Mouse (Mus musculus) MEL (cell line): ENCODE data around the gene Emp2. TPM values are rescaled to one million over a fixed set of nuclear protein-coding genes. Genes with fewer than 3 reads are reported as not detected.

Experiments
- DNase-seq: peaks from one replicate; pipeline ENCODE4 v3.0.0; 2011; ENCODE audit warnings: low read depth, low spot score
- H3K27ac ChIP-seq: 2 replicates; pipeline ENCODE4 v1.5.1; 2012; ENCODE audit warnings: low read depth, mild to moderate bottlenecking, control low read depth, low read length, moderate library complexity; ENCODE audit not compliant: control insufficient read depth
- H3K27me3 ChIP-seq, 2 experiments: fragments of 150-350 bp in 1 of 2; sonication (generic) in 1 of 2; 2 replicates each; pipeline ENCODE4 v1.6.1; 2012; ENCODE audit warnings: low read length in 2 of 2, mild to moderate bottlenecking in 2 of 2, improper control_type of control experiment in 1 of 2, moderate library complexity in 1 of 2; ENCODE audit not compliant: insufficient read depth in 2 of 2, control insufficient read depth in 1 of 2
- H3K36me3 ChIP-seq, 2 experiments: 2 replicates each; pipeline ENCODE4 v1.6.1; 2012 to 2014; ENCODE audit warnings: low read length in 2 of 2, improper control_type of control experiment in 1 of 2, inconsistent platforms in 1 of 2, mild to moderate bottlenecking in 1 of 2; ENCODE audit not compliant: insufficient read depth in 2 of 2, control insufficient read depth in 1 of 2
- H3K4me1 ChIP-seq, 2 experiments: fragments of 150-350 bp in 1 of 2; sonication (generic) in 1 of 2; 2 replicates each; pipeline ENCODE4 v1.6.1; 2012; ENCODE audit warnings: low read length in 2 of 2, improper control_type of control experiment in 1 of 2, mild to moderate bottlenecking in 1 of 2; ENCODE audit not compliant: insufficient read depth in 2 of 2, control insufficient read depth in 1 of 2
- H3K4me3 ChIP-seq, 2 experiments: fragments of 150-350 bp in 1 of 2; sonication (generic) in 1 of 2; 2 replicates each; pipeline ENCODE4 v1.5.1; 2012; ENCODE audit warnings: low read depth in 2 of 2, low read length in 2 of 2, mild to moderate bottlenecking in 2 of 2, moderate library complexity in 2 of 2, control low read depth in 1 of 2, improper control_type of control experiment in 1 of 2; ENCODE audit not compliant: control insufficient read depth in 1 of 2, insufficient read depth in 1 of 2
- H3K79me2 ChIP-seq: 2 replicates; pipeline ENCODE4 v1.6.1; 2012; ENCODE audit warnings: mild to moderate bottlenecking, low read length, moderate library complexity; ENCODE audit not compliant: control insufficient read depth, poor library complexity, insufficient read depth
- H3K9ac ChIP-seq: 2 replicates; pipeline ENCODE4 v1.6.1; 2012; ENCODE audit warnings: low read depth, mild to moderate bottlenecking, control low read depth, low read length, moderate library complexity; ENCODE audit not compliant: control insufficient read depth, poor library complexity, severe bottlenecking
- H3K9me3 ChIP-seq: fragments of 150-350 bp; sonication (generic); replicated peaks from 2 replicates; pipeline ENCODE4 v1.6.1; 2012; ENCODE audit warnings: mild to moderate bottlenecking, low read length, improper control_type of control experiment, moderate library complexity; ENCODE audit not compliant: insufficient read depth
- BHLHE40 ChIP-seq: IDR thresholded peaks from 2 replicates; pipeline ENCODE4 v1.6.1; 2012; ENCODE audit warnings: low read depth, mild to moderate bottlenecking, inconsistent platforms, low read length, improper control_type of control experiment, borderline replicate concordance
- CHD1 ChIP-seq: IDR thresholded peaks from 2 replicates; pipeline ENCODE4 v1.6.1; 2012; ENCODE audit warnings: low read depth, mild to moderate bottlenecking, inconsistent platforms, low read length, improper control_type of control experiment
- CHD2 ChIP-seq: IDR thresholded peaks from 2 replicates; pipeline ENCODE4 v1.6.1; 2011; ENCODE audit warnings: low read length, improper control_type of control experiment
- CTCF ChIP-seq, 3 experiments: IDR thresholded peaks in 2 of 3; conservative IDR thresholded peaks in 1 of 3; 2 replicates each; pipeline ENCODE4 v1.5.1; 2011 to 2012; ENCODE audit warnings: low read length in 3 of 3, low read depth in 2 of 3, mild to moderate bottlenecking in 2 of 3, improper control_type of control experiment in 1 of 3, inconsistent platforms in 1 of 3, mixed read lengths in 1 of 3, moderate library complexity in 1 of 3; ENCODE audit not compliant: control insufficient read depth in 1 of 3, insufficient read depth in 1 of 3, poor library complexity in 1 of 3, severe bottlenecking in 1 of 3
- E2F4 ChIP-seq: IDR thresholded peaks from 2 replicates; pipeline ENCODE4 v1.6.1; 2011; ENCODE audit warnings: low read depth, low read length, improper control_type of control experiment, borderline replicate concordance
- ELF1 ChIP-seq: IDR thresholded peaks from 2 replicates; pipeline ENCODE4 v1.6.1; 2014; ENCODE audit warnings: low read depth, mild to moderate bottlenecking, inconsistent platforms, low read length, improper control_type of control experiment, moderate library complexity
- EP300 ChIP-seq, 2 experiments: IDR thresholded peaks; 2 replicates each; pipeline ENCODE4 v1.6.1; 2011; ENCODE audit warnings: improper control_type of control experiment in 2 of 2, low read length in 2 of 2, low read depth in 1 of 2, mild to moderate bottlenecking in 1 of 2
- ETS1 ChIP-seq: IDR thresholded peaks from 2 replicates; pipeline ENCODE4 v1.6.1; 2012; ENCODE audit warnings: low read depth, mild to moderate bottlenecking, inconsistent platforms, low read length, improper control_type of control experiment, moderate library complexity
- GABPA ChIP-seq: IDR thresholded peaks from 2 replicates; pipeline ENCODE4 v1.6.1; 2012; ENCODE audit warnings: low read depth, mild to moderate bottlenecking, inconsistent platforms, low read length, improper control_type of control experiment, moderate library complexity
- HCFC1 ChIP-seq: IDR thresholded peaks from 2 replicates; pipeline ENCODE4 v1.6.1; 2012; ENCODE audit warnings: low read depth, mild to moderate bottlenecking, inconsistent platforms, low read length, improper control_type of control experiment, moderate library complexity
- JUND ChIP-seq: IDR thresholded peaks from 2 replicates; pipeline ENCODE4 v1.6.1; 2011; ENCODE audit warnings: low read depth, mild to moderate bottlenecking, improper control_type of control experiment, low read length
- KAT2A ChIP-seq: conservative IDR thresholded peaks from 2 replicates; pipeline ENCODE4 v1.6.1; 2012; ENCODE audit warnings: low read depth, low read length, improper control_type of control experiment, inconsistent platforms
- MAFK ChIP-seq: IDR thresholded peaks from 2 replicates; pipeline ENCODE4 v1.6.1; 2011; ENCODE audit warnings: low read depth, mild to moderate bottlenecking, low read length, improper control_type of control experiment, borderline replicate concordance
- MAX ChIP-seq: IDR thresholded peaks from 2 replicates; pipeline ENCODE4 v1.6.1; 2011; ENCODE audit warnings: low read length, improper control_type of control experiment
- MAZ ChIP-seq: IDR thresholded peaks from 2 replicates; pipeline ENCODE4 v1.6.1; 2012; ENCODE audit warnings: low read depth, mild to moderate bottlenecking, inconsistent platforms, low read length, improper control_type of control experiment
- MEF2A ChIP-seq: IDR thresholded peaks from 2 replicates; pipeline ENCODE4 v1.6.1; 2014; ENCODE audit warnings: low read depth, mild to moderate bottlenecking, inconsistent platforms, low read length, improper control_type of control experiment; ENCODE audit not compliant: poor library complexity, insufficient replicate concordance, severe bottlenecking; ENCODE audit errors: extremely low read depth
- MXI1 ChIP-seq: IDR thresholded peaks from 2 replicates; pipeline ENCODE4 v1.6.1; 2011; ENCODE audit warnings: mild to moderate bottlenecking, low read depth, low read length, improper control_type of control experiment
- MYB ChIP-seq: IDR thresholded peaks from 2 replicates; pipeline ENCODE4 v1.6.1; 2011; ENCODE audit warnings: mild to moderate bottlenecking, low read depth, low read length, improper control_type of control experiment
- MYC ChIP-seq: IDR thresholded peaks from 2 replicates; pipeline ENCODE4 v1.6.1; 2011; ENCODE audit warnings: low read depth, mild to moderate bottlenecking, low read length, improper control_type of control experiment, moderate library complexity
- NELFE ChIP-seq: IDR thresholded peaks from 2 replicates; pipeline ENCODE4 v1.6.1; 2011; ENCODE audit warnings: low read depth, low read length, improper control_type of control experiment
- NRF1 ChIP-seq: IDR thresholded peaks from 2 replicates; pipeline ENCODE4 v1.6.1; 2014; ENCODE audit warnings: low read depth, mild to moderate bottlenecking, inconsistent platforms, low read length, improper control_type of control experiment, moderate library complexity; ENCODE audit not compliant: poor library complexity, insufficient read depth, severe bottlenecking
- POLR2A ChIP-seq, 2 experiments: IDR thresholded peaks; 2 replicates each; pipeline ENCODE4 v1.6.1; 2011 to 2012; ENCODE audit warnings: low read length in 2 of 2, mild to moderate bottlenecking in 2 of 2, control low read depth in 1 of 2, improper control_type of control experiment in 1 of 2, low read depth in 1 of 2, moderate library complexity in 1 of 2; ENCODE audit not compliant: control insufficient read depth in 1 of 2, insufficient read depth in 1 of 2, poor library complexity in 1 of 2
- POLR2AphosphoS2 ChIP-seq: IDR thresholded peaks from 2 replicates; pipeline ENCODE4 v1.6.1; 2011; ENCODE audit warnings: low read length, improper control_type of control experiment
- POLR2AphosphoS5 ChIP-seq: IDR thresholded peaks from 2 replicates; pipeline ENCODE4 v1.6.1; 2012; ENCODE audit warnings: low read depth, borderline replicate concordance, mild to moderate bottlenecking, inconsistent platforms, low read length, moderate library complexity, mixed read lengths
- RAD21 ChIP-seq: IDR thresholded peaks from 2 replicates; pipeline ENCODE4 v1.6.1; 2011; ENCODE audit warnings: mild to moderate bottlenecking, low read depth, low read length, improper control_type of control experiment
- RCOR1 ChIP-seq: IDR thresholded peaks from 2 replicates; pipeline ENCODE4 v1.6.1; 2012; ENCODE audit warnings: low read depth, mild to moderate bottlenecking, inconsistent platforms, low read length, improper control_type of control experiment
- SIN3A ChIP-seq: IDR thresholded peaks from 2 replicates; pipeline ENCODE4 v1.6.1; 2012; ENCODE audit warnings: low read length, improper control_type of control experiment, inconsistent platforms
- SMC3 ChIP-seq: IDR thresholded peaks from 2 replicates; pipeline ENCODE4 v1.6.1; 2011; ENCODE audit warnings: low read depth, low read length, improper control_type of control experiment
- TAL1 ChIP-seq: IDR thresholded peaks from 2 replicates; pipeline ENCODE4 v1.6.1; 2012; ENCODE audit warnings: mild to moderate bottlenecking, inconsistent platforms, low read length, moderate library complexity, mixed read lengths
- TBP ChIP-seq: IDR thresholded peaks from 2 replicates; pipeline ENCODE4 v1.8.0; 2011; ENCODE audit warnings: low read depth, low read length, improper control_type of control experiment
- TCF12 ChIP-seq: IDR thresholded peaks from 2 replicates; pipeline ENCODE4 v1.6.1; 2014; ENCODE audit warnings: low read depth, mild to moderate bottlenecking, inconsistent platforms, low read length, improper control_type of control experiment, moderate library complexity
- UBTF ChIP-seq: IDR thresholded peaks from 2 replicates; pipeline ENCODE4 v1.6.1; 2012; ENCODE audit warnings: low read depth, mild to moderate bottlenecking, inconsistent platforms, low read length, improper control_type of control experiment, moderate library complexity, borderline replicate concordance; ENCODE audit not compliant: insufficient read depth
- USF1 ChIP-seq: IDR thresholded peaks from 2 replicates; pipeline ENCODE4 v1.6.1; 2014; ENCODE audit warnings: low read depth, mild to moderate bottlenecking, inconsistent platforms, low read length, improper control_type of control experiment, moderate library complexity
- USF2 ChIP-seq, 2 experiments: IDR thresholded peaks; 2 replicates each; pipeline ENCODE4 v1.6.1; 2011 to 2012; ENCODE audit warnings: improper control_type of control experiment in 2 of 2, low read length in 2 of 2, borderline replicate concordance in 1 of 2, inconsistent platforms in 1 of 2, low read depth in 1 of 2, mild to moderate bottlenecking in 1 of 2; ENCODE audit not compliant: insufficient read depth in 1 of 2
- ZC3H11A ChIP-seq: IDR thresholded peaks from 2 replicates; pipeline ENCODE4 v1.6.1; 2012; ENCODE audit warnings: low read depth, mild to moderate bottlenecking, inconsistent platforms, low read length, improper control_type of control experiment
- ZKSCAN1 ChIP-seq: IDR thresholded peaks from 2 replicates; pipeline ENCODE4 v1.6.1; 2012; ENCODE audit warnings: low read depth, mild to moderate bottlenecking, inconsistent platforms, low read length, improper control_type of control experiment, moderate library complexity
- ZMIZ1 ChIP-seq: IDR thresholded peaks from 2 replicates; pipeline ENCODE4 v1.6.1; 2012; ENCODE audit warnings: low read depth, mild to moderate bottlenecking, inconsistent platforms, low read length, improper control_type of control experiment, moderate library complexity
- ZNF384 ChIP-seq: IDR thresholded peaks from 2 replicates; pipeline ENCODE4 v1.6.1; 2012; ENCODE audit warnings: low read depth, mild to moderate bottlenecking, inconsistent platforms, low read length, improper control_type of control experiment
- polyA plus RNA-seq, 2 experiments: library from polyadenylated mRNA; stranded (reverse) in 1 of 2; unstranded in 1 of 2; fragments of >175 nt in 1 of 2; fragments of >200 nt in 1 of 2; gene quantifications; 2 replicates each; pipeline versions ENCODE4 v1.2.1 to v1.2.4; 2012; ENCODE audit warnings: low replicate concordance in 2 of 2, low read depth in 1 of 2; ENCODE audit not compliant: insufficient read length in 2 of 2, insufficient read depth in 1 of 2, missing spikeins in 1 of 2
- total RNA-seq: library from RNA; depleted of rRNA; stranded (reverse); fragments of 300-350 nt; gene quantifications from 2 replicates; pipeline ENCODE4 v1.2.3, GENCODE M21; 2012

Emp2 gene
- total and polyA plus RNA-seq, 3 experiments: not detected

GRCm38 (mm10) chr16:10307351-10307750 lies 6.4 kb downstream of the Emp2 start:
- Histone ChIP-seq H3K79me2 (no peaks in the 10 kb centered on the region), H3K36me3 (peaks cover 0 to 3% of the 10 kb centered on the region in 2 experiments; a peak in 2 of 4 replicates), H3K4me3 (no peak overlapping the region), H3K27ac (no peak overlapping the region), H3K27me3 (no peaks in the 10 kb centered on the region), H3K9ac (no peak overlapping the region), H3K9me3 (no peaks in the 10 kb centered on the region), H3K4me1 (peaks cover 3 to 17% of the 10 kb centered on the region in 2 experiments; a peak in 3 of 4 replicates)
- DNase-seq: peak; percentile 6
- TF ChIP-seq MAX: peak; percentile 21; the same call in 1 of the 2 replicates
- TF ChIP-seq TAL1: no peak
- no peak for TF ChIP-seq POLR2A (IDR thresholded peaks at IDR 0.05; ENCODE audit: control insufficient read depth in 1 of 2, insufficient read depth in 1 of 2, low read depth in 1 of 2, low read length in 2 of 2, poor library complexity in 1 of 2)
- TF ChIP-seq BHLHE40: peak; percentile 61; the same call in 1 of the 2 replicates
- TF ChIP-seq KAT2A: no peak
- no peak for TF ChIP-seq ZC3H11A
- no peak for TF ChIP-seq E2F4
- TF ChIP-seq ELF1: no peak
- no peak for TF ChIP-seq ZKSCAN1
- no peak for TF ChIP-seq CHD1
- TF ChIP-seq RAD21: no peak
- TF ChIP-seq NELFE: no peak
- no peak for TF ChIP-seq USF2 (IDR thresholded peaks at IDR 0.05; ENCODE audit: borderline replicate concordance in 1 of 2, insufficient read depth in 1 of 2, low read depth in 1 of 2, low read length in 2 of 2)
- no peak for TF ChIP-seq NRF1
- no peak for TF ChIP-seq MAFK
- peak in 1 of 2 experiments; percentile 16; a peak in 1 of 4 replicates for TF ChIP-seq EP300 (IDR thresholded peaks at IDR 0.05; ENCODE audit: low read depth in 1 of 2, low read length in 2 of 2)
- no peak for TF ChIP-seq JUND
- no peak for TF ChIP-seq MAZ
- TF ChIP-seq TCF12: no peak
- TF ChIP-seq SMC3: no peak
- no peak for TF ChIP-seq UBTF
- peak; percentile 38; the same call in 1 of the 2 replicates for TF ChIP-seq USF1
- TF ChIP-seq ETS1: no peak
- no peak for TF ChIP-seq MEF2A
- TF ChIP-seq CHD2: no peak
- TF ChIP-seq ZMIZ1: no peak
- no peak for TF ChIP-seq HCFC1
- TF ChIP-seq GABPA: no peak
- no peak for TF ChIP-seq RCOR1
- 0 out of 2 replicates have a peak, but pooled peaks have one; percentile 18 for TF ChIP-seq SIN3A
- TF ChIP-seq MXI1: peak; percentile 69
- no peak for TF ChIP-seq TBP
- TF ChIP-seq MYB: no peak
- TF ChIP-seq POLR2AphosphoS5: no peak
- TF ChIP-seq CTCF (IDR thresholded peaks at IDR 0.05 in 2 of 3, conservative IDR thresholded peaks at IDR 0.05 in 1 of 3; ENCODE audit: control insufficient read depth in 1 of 3, insufficient read depth in 1 of 3, low read depth in 2 of 3, low read length in 3 of 3, poor library complexity in 1 of 3, severe bottlenecking in 1 of 3): no peak
- no peak for TF ChIP-seq POLR2AphosphoS2
- TF ChIP-seq ZNF384: no peak
- TF ChIP-seq MYC: no peak
